Mouse (Mus musculus): Measurements from ENCODE around the gene Gga1.

The Gga1 gene

DNA sequence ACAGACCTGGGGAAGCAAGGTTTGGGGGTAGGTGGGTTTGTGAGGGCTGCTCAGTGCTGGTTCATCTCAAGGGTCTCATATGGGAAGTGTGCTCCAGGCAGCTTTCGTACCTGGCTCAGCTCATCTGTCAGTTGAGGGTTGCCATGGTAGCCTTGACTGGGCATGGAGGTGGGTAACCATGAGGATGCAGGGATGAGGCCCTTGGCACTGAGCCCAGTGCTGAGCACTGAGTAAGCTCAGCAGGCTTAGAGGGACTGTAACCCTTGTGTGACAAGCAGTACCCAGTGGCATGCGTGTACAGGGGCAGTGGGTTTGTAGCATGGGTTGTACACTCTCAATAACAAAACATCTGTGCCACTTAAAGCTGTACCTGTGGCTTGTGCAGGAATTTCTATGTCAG lies 61.0 kb downstream of the Gga1 start:
- no peak for DNase-seq (ENCODE audit: low spot score)

DNA sequence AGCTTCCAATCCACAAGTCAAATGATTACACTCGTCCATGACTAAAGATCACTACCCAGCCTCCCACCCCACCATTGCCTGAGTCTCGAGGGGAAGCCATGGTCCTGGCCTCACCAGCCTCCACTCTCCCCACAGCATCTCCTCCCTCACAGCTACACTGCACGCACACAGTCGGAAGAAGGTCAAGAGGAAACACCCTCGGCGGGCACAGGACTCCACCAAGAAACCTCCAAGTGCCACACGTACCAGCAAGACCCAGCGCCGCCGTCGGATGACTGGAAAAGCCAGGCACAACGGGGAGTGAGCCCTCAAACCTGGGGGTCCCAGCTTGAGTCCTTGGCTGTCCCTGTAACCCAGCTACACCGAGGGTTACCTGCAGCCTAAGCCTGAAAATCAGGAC lies 63.3 kb downstream of the Gga1 start:
- no peak for DNase-seq (ENCODE audit: low spot score)

DNA sequence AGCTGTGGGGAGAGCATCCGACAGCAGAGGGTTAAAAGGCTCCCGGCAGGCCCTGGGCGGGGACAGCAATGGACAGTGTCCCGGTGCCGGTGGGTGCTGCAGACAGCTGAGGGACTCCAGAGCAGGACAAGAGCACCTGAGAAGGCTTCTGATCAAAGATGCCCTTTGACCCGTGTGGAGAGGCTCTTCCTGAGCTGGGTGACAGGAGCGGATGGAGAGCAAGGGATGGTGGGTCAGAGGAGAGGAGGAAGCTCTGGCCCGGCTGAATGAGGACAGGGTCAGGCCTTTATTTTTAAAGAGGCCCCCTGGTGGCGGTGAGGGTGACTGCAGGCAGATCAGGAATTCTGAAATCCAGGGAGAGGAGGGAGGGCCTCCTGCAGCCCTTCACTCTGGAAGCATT lies 65.7 kb downstream of the Gga1 start:
- DNase-seq (ENCODE audit: low spot score) = peak; percentile 85

All from yolk sac, embryonic 10.5 days (tissue).